Mouse (Mus musculus): ENCODE data around the gene Zfp961.
A peak's percentile ranks its signal among the peaks of the same experiment; 100 is the strongest.
"Not testable (repeated sequence)": the region's sequence is repeated elsewhere in the genome, so short reads cannot be mapped to it uniquely, and the experiment has no call there.

The Zfp961 gene

GRCm38 (mm10) chr8:71950482-71951221, at the start of gene Zfp961:
TSS of gene Zfp961 (plus strand) at chr8:71951038.
- peak; percentile 99 for DNase-seq (ENCODE audit: low read depth, low spot score)

GRCm38 (mm10) chr8:71903084-71903483, 47.8 kb upstream of the Zfp961 start:
- not testable (repeated sequence) for DNase-seq (ENCODE audit: low read depth, low spot score)

GRCm38 (mm10) chr8:71906809-71907208, 44.0 kb upstream of the Zfp961 start:
- DNase-seq (ENCODE audit: low read depth, low spot score) = no peak

- no peak for DNase-seq (ENCODE audit: low read depth, low spot score)
Observed at GRCm38 (mm10) chr8:71907798-71908257, 43.0 kb upstream of the Zfp961 start.

GRCm38 (mm10) chr8:71908309-71909261, 42.3 kb upstream of the Zfp961 start, which contains the start of the genes Zfp882 and Zfp617:
TSS of gene Zfp882 (plus strand) at chr8:71908608.
TSS of gene Zfp617 (plus strand) at chr8:71908635.
- DNase-seq (ENCODE audit: low read depth, low spot score) = no peak

- DNase-seq (ENCODE audit: low read depth, low spot score) = no peak
Observed at GRCm38 (mm10) chr8:71912286-71912685, 38.6 kb upstream of the Zfp961 start.

GRCm38 (mm10) chr8:71922567-71923401, 28.1 kb upstream of the Zfp961 start:
- peak; percentile 94 for DNase-seq (ENCODE audit: low read depth, low spot score)

GRCm38 (mm10) chr8:71925791-71926190, 25.0 kb upstream of the Zfp961 start:
- no peak for DNase-seq (ENCODE audit: low read depth, low spot score)

GRCm38 (mm10) chr8:71926551-71926950, 24.3 kb upstream of the Zfp961 start:
- DNase-seq (ENCODE audit: low read depth, low spot score) = no peak

- DNase-seq (ENCODE audit: low read depth, low spot score) = no peak
Observed at GRCm38 (mm10) chr8:71927779-71928178, 23.1 kb upstream of the Zfp961 start.

- not testable (repeated sequence) for DNase-seq (ENCODE audit: low read depth, low spot score)
Observed at GRCm38 (mm10) chr8:71938037-71938436, 12.8 kb upstream of the Zfp961 start.

GRCm38 (mm10) chr8:71940293-71941208, 10.3 kb upstream of the Zfp961 start:
- peak; percentile 35 for DNase-seq (ENCODE audit: low read depth, low spot score)

- no peak for DNase-seq (ENCODE audit: low read depth, low spot score)
Observed at GRCm38 (mm10) chr8:71941776-71942175, 9.1 kb upstream of the Zfp961 start.

- DNase-seq (ENCODE audit: low read depth, low spot score) = peak; percentile 13
Observed at GRCm38 (mm10) chr8:71948624-71949023, 2.2 kb upstream of the Zfp961 start.

GRCm38 (mm10) chr8:71951436-71952161, 761 bp downstream of the Zfp961 start:
- peak; percentile 57 for DNase-seq (ENCODE audit: low read depth, low spot score)

GRCm38 (mm10) chr8:71952489-71952888, 1.7 kb downstream of the Zfp961 start:
- DNase-seq (ENCODE audit: low read depth, low spot score) = no peak

- DNase-seq (ENCODE audit: low read depth, low spot score) = not testable (repeated sequence)
Observed at GRCm38 (mm10) chr8:71952961-71953700, 2.3 kb downstream of the Zfp961 start.

GRCm38 (mm10) chr8:71954666-71955065, 3.8 kb downstream of the Zfp961 start:
- DNase-seq (ENCODE audit: low read depth, low spot score) = no peak

- DNase-seq (ENCODE audit: low read depth, low spot score) = no peak
Observed at GRCm38 (mm10) chr8:71960483-71960882, 9.6 kb downstream of the Zfp961 start.

Data from A20 (cell line).